Mouse (Mus musculus): ENCODE results near the gene Mrps18c.

DNA sequence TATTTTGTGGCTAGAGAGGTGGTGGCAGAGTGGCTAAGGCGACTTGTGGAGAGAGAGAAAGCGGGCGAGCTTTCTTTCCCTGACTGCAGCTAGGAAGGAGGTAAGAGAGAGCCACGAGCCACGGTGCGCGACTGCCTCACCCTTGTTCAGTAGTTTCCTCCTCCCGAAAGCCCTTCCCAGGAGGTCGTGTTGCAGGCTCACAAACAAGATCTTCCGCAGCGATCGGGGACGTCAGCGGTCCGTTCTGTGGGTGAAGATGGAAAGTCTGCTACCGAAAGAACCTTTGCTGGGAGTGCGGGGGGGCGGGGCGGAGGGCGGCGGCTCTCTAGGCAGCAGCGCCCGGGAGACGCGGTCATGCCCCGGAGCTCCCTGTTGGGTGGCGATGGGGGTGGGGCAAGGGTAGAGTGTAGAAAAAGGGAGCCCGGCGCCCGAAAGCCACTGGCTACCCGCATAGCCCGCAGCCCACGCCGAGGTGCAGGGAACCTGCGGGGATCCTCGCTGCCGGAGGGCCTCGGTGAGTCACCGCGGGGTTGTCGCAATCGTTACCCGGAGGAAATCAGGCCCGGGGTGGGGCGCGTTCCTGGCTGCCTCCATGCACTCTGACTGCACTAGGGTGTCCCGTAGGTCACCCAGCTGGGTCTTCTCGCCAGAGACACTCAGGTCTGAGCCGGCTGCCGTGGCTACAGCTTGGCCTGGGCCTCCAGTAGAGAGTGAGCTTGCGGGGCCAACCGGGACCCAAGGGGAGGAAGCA is 47.6 kb downstream of the Mrps18c start:
- TF ChIP-seq CTCF (IDR thresholded peaks at IDR 0.05; ENCODE audit: extremely low read depth, insufficient read depth, low read length) (no peak), POLR2A (IDR thresholded peaks at IDR 0.05; ENCODE audit: extremely low read depth, insufficient read depth, low read length) (no peak)

Measured in cortical plate, adult 2 months (tissue).